8 mouse cellular contexts compared by ENCODE assay signal in genomic region chr2:145822013-145822782, GRCm38 (mm10).
DNase-seq lines count a peak whose midpoint lies in the region; ATAC-seq and TF ChIP-seq lines count a peak whose summit lies in the region.

No protein-coding gene starts in this region.

- H3K27ac ChIP-seq in gastrocnemius, adult 2 months = peak overlapping the region; percentile 74
- H3K27ac ChIP-seq in bone marrow, adult 2 months (ENCODE audit: control insufficient read depth, insufficient read depth, low read depth, low read length, poor library complexity) = peak overlapping the region; percentile 53
- H3K27ac ChIP-seq in hindbrain, embryonic 10.5 days = no peak overlapping the region

- H3K4me1 ChIP-seq in bone marrow, adult 2 months (ENCODE audit: control insufficient read depth, insufficient read depth, low read length) = peaks cover 2% of the 10 kb centered on the region; the same call in 1 of the 2 replicates
- 0 out of 2 replicates have a peak, but pooled peaks cover 3% of the 10 kb centered on the region for H3K4me1 ChIP-seq in hindbrain, embryonic 10.5 days (replicated peaks)

- TF ChIP-seq POLR2A in bone marrow, adult 2 months (IDR thresholded peaks at IDR 0.05; ENCODE audit: borderline replicate concordance, control insufficient read depth, low read depth, low read length) = no peak

- H3K9me3 ChIP-seq in hindbrain, embryonic 10.5 days = peaks cover 1% of the 10 kb centered on the region; the same call in 1 of the 2 replicates

- DNase-seq in gastrocnemius, adult 2 months = peak; percentile 40
- DNase-seq in gastrocnemius, adult 8-10 months (ENCODE audit: low spot score in 2 of 2) = no peak
- DNase-seq in lung, postnatal 10 days = peak; percentile 42
- DNase-seq in right cerebral cortex, adult 18-20 months = no peak
- DNase-seq in hindbrain, embryonic 10.5 days (ENCODE audit: low spot score) = no peak

- H3K36me3 ChIP-seq in hindbrain, embryonic 10.5 days = peaks cover under 1% of the 10 kb centered on the region; the same call in 1 of the 2 replicates

- ATAC-seq in inflammation-experienced regulatory T-cells, adult 6 months = peak; percentile 56
- no peak for ATAC-seq in cerebellum, adult (ENCODE audit: insufficient number of reproducible peaks, low FRiP score, low TSS enrichment)

- intact Hi-C loops in gastrocnemius, adult 2 months (cut with DNase I) = loop anchor here (5.0 kb wide), 1 partner anchor 60 kb away; no protein-coding TSS in a partner anchor

- WGBS in bone marrow, adult 2 months = 26% methylated on average over 15 of the region's 15 CpGs
- 83% methylated on average over 15 of the region's 15 CpGs for WGBS in hindbrain, embryonic 10.5 days

- H3K27me3 ChIP-seq in hindbrain, embryonic 10.5 days (ENCODE audit: insufficient read depth, poor library complexity, severe bottlenecking) = no peaks in the 10 kb centered on the region

- H3K4me3 ChIP-seq in gastrocnemius, adult 2 months = peak overlapping the region; percentile 67
- H3K4me3 ChIP-seq in bone marrow, adult 2 months (replicated peaks; ENCODE audit: control insufficient read depth, low read depth, low read length) = peak overlapping the region; percentile 60
- H3K4me3 ChIP-seq in hindbrain, embryonic 10.5 days = no peak overlapping the region

- no peak for TF ChIP-seq CTCF in gastrocnemius, adult 2 months (IDR thresholded peaks at IDR 0.05)
- TF ChIP-seq CTCF in bone marrow, adult 2 months (IDR thresholded peaks at IDR 0.05; ENCODE audit: control insufficient read depth, insufficient read depth, low read length) = no peak

Comparison
In these comparisons a context has a peak if more than half of its experiments do, and no peak if none do; other contexts are left out.
1. DNase-seq: peak in gastrocnemius, adult 2 months (single experiment) and lung, postnatal 10 days (single experiment); none in gastrocnemius, adult 8-10 months (0 of 2), right cerebral cortex, adult 18-20 months (single experiment) and hindbrain, embryonic 10.5 days (single experiment).